Mouse (Mus musculus) hindbrain, embryonic 14.5 days (tissue): ENCODE results near the gene Mvb12b. TPM values are rescaled to one million over a fixed set of nuclear protein-coding genes. Genes with fewer than 3 reads are reported as not detected.

Source experiments
- ATAC-seq: fragments of 200-750 bp; cut with Nextera tagmentation; 2 replicates; pipeline ENCODE4 v1.8.0; 2017; ENCODE audit warnings: moderate number of reproducible peaks, mild to moderate bottlenecking, moderate TSS enrichment, moderate library complexity; ENCODE audit not compliant: low FRiP score
- DNase-seq: peaks from one replicate; pipeline ENCODE4 v3.0.0-alpha.2; 2015; ENCODE audit warnings: low spot score
- H3K27ac ChIP-seq: fragments of 300-500 bp; sonication (generic); 2 replicates; pipeline ENCODE4 v1.5.1; 2014; ENCODE audit warnings: mild to moderate bottlenecking, moderate library complexity
- H3K27me3 ChIP-seq: fragments of 300-500 bp; sonication (generic); 2 replicates; pipeline ENCODE4 v1.6.1; 2014; ENCODE audit warnings: mild to moderate bottlenecking, low read length, mixed read lengths; ENCODE audit not compliant: control insufficient read depth, insufficient read depth
- H3K36me3 ChIP-seq: fragments of 300-500 bp; sonication (generic); replicated peaks from 2 replicates; pipeline ENCODE4 v1.6.1; 2014; ENCODE audit not compliant: control insufficient read depth, insufficient read depth
- H3K4me1 ChIP-seq: fragments of 300-500 bp; sonication (generic); replicated peaks from 2 replicates; pipeline ENCODE4 v1.6.1; 2014; ENCODE audit warnings: antibody characterized with exemption, low read length, mixed read lengths; ENCODE audit not compliant: control insufficient read depth, insufficient read depth
- H3K4me2 ChIP-seq: fragments of 300-500 bp; sonication (generic); replicated peaks from 2 replicates; pipeline ENCODE4 v1.6.1; 2014; ENCODE audit warnings: mild to moderate bottlenecking, moderate library complexity
- H3K4me3 ChIP-seq: fragments of 300-500 bp; sonication (generic); replicated peaks from 2 replicates; pipeline ENCODE4 v1.5.1; 2014; ENCODE audit warnings: mild to moderate bottlenecking, low read length
- H3K9ac ChIP-seq: fragments of 300-500 bp; sonication (generic); 2 replicates; pipeline ENCODE4 v1.6.1; 2014
- H3K9me3 ChIP-seq: fragments of 300-500 bp; sonication (generic); 2 replicates; pipeline ENCODE4 v1.6.1; 2016; ENCODE audit warnings: low read length; ENCODE audit not compliant: control insufficient read depth
- WGBS: fragments of 180-500 bp; shearing (Covaris S2); extraction: QIAGEN DNeasy Blood & Tissue Kit; methylation state at CpG from one replicate; pipeline ENCODE4 v1.1.7; 2014; 5-methylcytosine and 5-hydroxymethylcytosine counted together
- polyA plus RNA-seq: library from polyadenylated mRNA; unstranded; fragments of >200 nt; fragmentation: Nextera tagmentation; extraction: Ambion mirVana; gene quantifications from 2 replicates; pipeline ENCODE4 v1.2.1, GENCODE M21; 2014

Mvb12b gene
- polyA plus RNA-seq, 1 experiment from 2014 or later, result 48.0 TPM

DNA sequence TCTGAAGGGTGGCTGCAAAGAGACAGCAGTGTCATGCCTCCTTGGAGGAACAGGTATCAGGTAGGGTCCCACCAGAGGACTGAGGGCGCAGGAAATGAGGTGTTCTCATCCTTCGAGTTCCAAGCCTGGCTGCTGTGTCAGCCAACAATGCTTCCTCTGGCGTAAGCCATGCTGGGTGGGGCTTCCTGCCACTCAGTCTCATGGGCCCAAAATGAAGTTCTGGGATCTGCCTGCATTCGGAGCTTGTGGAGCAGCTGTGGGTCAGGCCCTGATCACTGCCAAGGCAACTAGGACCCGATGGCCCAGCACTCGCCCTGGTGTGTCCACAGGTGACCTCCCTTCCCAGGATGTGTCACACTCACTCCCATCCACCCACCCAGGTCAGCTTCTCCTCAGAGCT lies 61.0 kb downstream of the Mvb12b start:
- H3K9ac ChIP-seq, result no peak overlapping the region
- H3K4me1 ChIP-seq, result peaks cover 8% of the 10 kb centered on the region; the same call in 1 of the 2 replicates
- WGBS, result 92% methylated on average over 6 of the region's 6 CpGs
- peaks cover 57% of the 10 kb centered on the region for H3K36me3 ChIP-seq
- H3K4me3 ChIP-seq, result no peak overlapping the region
- no peak overlapping the region for H3K27ac ChIP-seq
- no peak overlapping the region for H3K4me2 ChIP-seq
- H3K9me3 ChIP-seq, result no peaks in the 10 kb centered on the region
- H3K27me3 ChIP-seq, result no peaks in the 10 kb centered on the region
- DNase-seq (no peak), ATAC-seq (no peak)

DNA sequence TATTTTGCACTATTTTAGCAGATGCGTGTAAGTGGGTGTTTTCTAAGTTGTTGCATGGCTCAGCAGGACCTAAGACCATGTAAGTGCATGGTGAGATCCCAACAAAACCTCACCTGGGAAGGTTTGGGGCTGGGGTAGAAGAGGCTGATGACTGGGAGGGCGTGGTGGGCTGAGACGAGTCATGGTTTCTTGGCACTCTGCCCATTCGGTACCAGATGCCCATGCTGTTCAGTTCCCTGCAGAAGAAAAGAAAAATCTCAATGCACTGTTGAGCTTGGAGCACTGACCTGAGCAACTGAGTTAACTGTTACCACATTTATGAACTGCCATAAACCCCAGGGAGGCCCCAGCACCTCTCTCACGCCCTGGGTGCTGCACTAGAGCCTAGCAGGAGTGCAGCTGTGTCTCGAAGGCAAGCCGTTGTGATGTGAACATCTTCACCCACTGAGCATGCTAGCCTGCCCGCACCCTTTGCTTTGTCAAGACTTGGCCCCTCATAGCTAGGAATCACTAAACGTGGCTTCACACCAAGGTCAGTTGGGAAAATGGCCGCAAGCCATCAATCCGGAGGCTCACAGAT lies 62.7 kb downstream of the Mvb12b start:
- no peak for ATAC-seq
- 86% methylated on average over 11 of the region's 11 CpGs for WGBS
- peaks cover 8% of the 10 kb centered on the region; the same call in 1 of the 2 replicates for H3K4me1 ChIP-seq
- peaks cover 59% of the 10 kb centered on the region for H3K36me3 ChIP-seq
- H3K4me3 ChIP-seq, result no peak overlapping the region
- no peak overlapping the region for H3K4me2 ChIP-seq
- no peaks in the 10 kb centered on the region for H3K9me3 ChIP-seq
- H3K27ac ChIP-seq, result 0 out of 2 replicates have a peak overlapping the region, but pooled peaks have one; percentile 14
- no peak overlapping the region for H3K9ac ChIP-seq
- no peak for DNase-seq
- no peaks in the 10 kb centered on the region for H3K27me3 ChIP-seq

DNA sequence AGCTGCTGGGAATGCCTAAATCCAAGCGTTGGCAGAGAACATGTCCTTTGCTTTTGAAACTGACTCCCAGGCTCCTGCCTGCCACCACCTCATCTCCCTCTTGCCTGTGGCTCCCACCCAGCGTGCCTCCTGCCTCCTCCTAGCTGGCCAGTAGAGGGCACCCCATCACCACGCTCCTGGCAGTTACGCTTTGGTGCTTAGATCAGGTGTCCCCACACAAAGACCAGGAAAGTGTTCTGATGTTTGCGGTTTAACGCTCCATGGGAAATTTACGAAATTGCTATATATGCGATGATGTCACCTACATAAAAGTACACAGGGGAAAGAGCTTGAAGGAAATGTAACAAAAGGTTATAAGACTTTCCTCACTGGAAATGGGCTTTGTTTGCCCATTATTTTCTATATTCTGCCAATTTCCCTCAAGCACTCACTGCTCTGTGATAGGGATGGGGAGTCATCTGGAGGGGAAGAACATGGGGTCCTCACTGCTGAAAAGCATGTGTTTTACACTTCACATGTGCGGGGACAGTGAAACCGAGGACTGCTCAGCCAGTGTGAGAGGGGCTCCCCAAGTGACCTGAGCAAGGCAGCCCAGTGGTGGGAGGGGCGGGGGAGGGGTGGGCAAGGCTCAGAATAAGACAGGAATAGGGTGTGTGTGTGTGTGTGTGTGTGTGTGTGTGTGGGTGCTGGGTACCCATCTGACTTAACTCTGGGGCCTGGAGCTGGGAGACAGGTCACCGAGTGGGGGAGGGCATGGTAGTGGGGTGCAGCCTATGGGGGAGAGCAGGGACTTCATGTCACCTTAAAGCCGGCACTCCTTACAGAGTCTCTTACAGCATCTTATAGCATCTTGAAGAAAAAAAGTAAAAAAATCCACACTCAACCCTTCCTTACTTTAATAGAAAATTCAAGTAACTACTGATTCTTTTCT lies 65.8 kb downstream of the Mvb12b start:
- Histone ChIP-seq H3K27me3 (no peaks in the 10 kb centered on the region), H3K9ac (peak overlapping the region; percentile 39), H3K36me3 (peaks cover 69% of the 10 kb centered on the region), H3K4me2 (no peak overlapping the region), H3K4me3 (no peak overlapping the region), H3K9me3 (no peaks in the 10 kb centered on the region), H3K4me1 (peaks cover 8% of the 10 kb centered on the region; the same call in 1 of the 2 replicates), H3K27ac (peak overlapping the region; percentile 82)
- DNase-seq, result peak; percentile 90
- WGBS, result 27% methylated on average over 13 of the region's 13 CpGs
- ATAC-seq, result peak; percentile 79

DNA sequence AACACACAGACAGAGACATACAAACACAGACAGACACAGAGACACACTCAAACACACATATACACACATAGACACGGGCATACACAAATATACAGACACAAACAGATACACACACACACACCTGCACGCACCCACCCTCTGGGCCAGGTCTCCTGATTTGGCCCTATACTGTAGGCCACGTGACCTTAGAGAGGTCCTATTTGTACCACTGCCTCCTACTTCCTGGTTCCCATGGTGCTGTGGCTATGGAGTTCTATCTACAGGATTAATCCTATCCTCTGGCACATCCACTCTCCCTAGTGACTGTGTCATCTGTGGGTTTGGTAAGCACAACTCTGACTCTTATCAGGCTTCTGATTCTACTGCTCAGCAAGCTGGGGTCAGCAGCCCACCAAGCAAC lies 67.3 kb downstream of the Mvb12b start:
- DNase-seq (no peak), ATAC-seq (no peak)
- Histone ChIP-seq H3K4me1 (peaks cover 8% of the 10 kb centered on the region; the same call in 1 of the 2 replicates), H3K9ac (no peak overlapping the region), H3K9me3 (no peaks in the 10 kb centered on the region), H3K36me3 (peaks cover 61% of the 10 kb centered on the region), H3K4me2 (no peak overlapping the region), H3K4me3 (no peak overlapping the region), H3K27me3 (no peaks in the 10 kb centered on the region), H3K27ac (no peak overlapping the region)
- WGBS, result 90% methylated on average over 3 of the region's 3 CpGs

DNA sequence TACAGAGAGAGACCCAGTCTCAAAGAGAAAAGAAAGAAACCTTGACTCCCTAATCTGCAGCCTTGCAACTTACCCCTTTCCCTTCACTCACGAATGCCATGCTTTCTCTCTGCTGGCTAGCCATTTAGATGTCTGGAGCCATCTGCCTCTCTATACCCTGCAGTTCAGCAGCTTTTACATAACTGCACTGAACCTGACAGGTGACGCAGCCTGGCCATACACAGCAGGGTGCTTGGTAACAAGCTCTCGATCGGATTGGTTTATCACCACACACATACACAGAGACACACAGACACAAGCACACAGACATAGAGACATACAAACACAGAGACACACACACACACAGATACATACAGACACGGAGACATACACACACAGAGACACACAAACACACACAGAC lies 67.7 kb downstream of the Mvb12b start:
- Histone ChIP-seq H3K27me3 (no peaks in the 10 kb centered on the region), H3K36me3 (peaks cover 57% of the 10 kb centered on the region), H3K4me3 (no peak overlapping the region), H3K4me1 (peaks cover 8% of the 10 kb centered on the region; the same call in 1 of the 2 replicates), H3K9me3 (no peaks in the 10 kb centered on the region), H3K27ac (no peak overlapping the region), H3K4me2 (no peak overlapping the region), H3K9ac (no peak overlapping the region)
- no peak for ATAC-seq
- WGBS, result 76% methylated on average over 5 of the region's 5 CpGs
- no peak for DNase-seq

DNA sequence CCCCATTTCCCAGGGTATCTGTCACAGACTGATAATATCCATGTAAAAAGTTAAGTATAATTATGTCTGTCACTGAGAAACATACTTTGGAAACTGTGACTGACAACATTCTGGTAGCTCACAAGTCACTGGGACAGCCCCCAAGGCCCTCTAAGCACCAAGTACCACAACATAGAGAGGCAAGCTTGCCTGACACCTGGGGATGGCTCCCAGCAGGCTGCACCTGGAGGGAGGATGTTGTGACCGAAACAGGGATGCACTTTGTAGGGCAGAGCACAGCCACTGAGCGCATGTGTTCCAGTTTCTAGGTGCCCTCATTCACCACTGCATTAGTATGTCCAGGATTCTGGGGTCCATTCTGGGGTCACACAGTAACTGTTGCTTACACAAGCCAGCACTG lies 69.4 kb downstream of the Mvb12b start:
- Histone ChIP-seq H3K4me2 (no peak overlapping the region), H3K4me1 (peaks cover 25% of the 10 kb centered on the region), H3K36me3 (peaks cover 46% of the 10 kb centered on the region), H3K27ac (no peak overlapping the region), H3K9me3 (no peaks in the 10 kb centered on the region), H3K27me3 (no peaks in the 10 kb centered on the region), H3K4me3 (no peak overlapping the region), H3K9ac (no peak overlapping the region)
- 95% methylated on average over 2 of the region's 2 CpGs for WGBS
- ATAC-seq, result no peak
- no peak for DNase-seq

DNA sequence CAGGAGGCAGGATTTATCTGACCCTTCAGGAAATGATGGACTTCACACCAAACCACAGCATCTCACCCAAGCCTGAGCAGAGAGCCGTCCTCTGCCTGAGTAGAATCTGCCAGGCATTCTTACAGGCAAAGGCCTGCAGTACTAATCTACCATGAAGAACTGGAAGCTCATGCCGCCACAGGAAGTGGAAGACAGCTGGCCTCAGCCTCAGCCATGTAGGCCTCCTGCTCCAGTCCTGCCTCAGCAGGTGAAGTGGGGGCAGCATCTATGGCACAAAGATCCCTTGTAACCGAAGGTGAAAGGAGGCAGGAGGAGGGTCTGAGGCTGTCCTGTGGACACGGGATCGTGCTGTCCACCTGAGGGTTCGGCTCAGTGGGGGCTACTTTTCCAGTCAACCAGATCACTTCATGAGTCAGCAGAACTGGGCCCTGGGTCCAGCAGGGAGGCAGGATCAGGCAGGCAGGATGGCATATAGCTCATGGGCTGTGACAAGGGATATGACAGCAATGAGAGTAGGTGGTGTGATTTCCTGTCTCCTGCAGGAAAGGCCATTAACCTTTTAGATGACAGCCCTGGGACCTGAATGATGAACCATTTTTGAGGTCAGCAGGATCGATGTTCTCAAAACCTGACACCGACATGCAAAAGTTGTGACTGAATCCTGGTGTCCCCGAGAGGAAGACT lies 69.9 kb downstream of the Mvb12b start:
- ATAC-seq (no peak), DNase-seq (no peak)
- H3K36me3 ChIP-seq, result peaks cover 43% of the 10 kb centered on the region
- no peak overlapping the region for H3K4me3 ChIP-seq
- no peaks in the 10 kb centered on the region for H3K9me3 ChIP-seq
- H3K4me1 ChIP-seq, result peaks cover 29% of the 10 kb centered on the region
- WGBS, result 73% methylated on average over 9 of the region's 9 CpGs
- no peak overlapping the region for H3K4me2 ChIP-seq
- H3K27me3 ChIP-seq, result no peaks in the 10 kb centered on the region
- no peak overlapping the region for H3K9ac ChIP-seq
- no peak overlapping the region for H3K27ac ChIP-seq

DNA sequence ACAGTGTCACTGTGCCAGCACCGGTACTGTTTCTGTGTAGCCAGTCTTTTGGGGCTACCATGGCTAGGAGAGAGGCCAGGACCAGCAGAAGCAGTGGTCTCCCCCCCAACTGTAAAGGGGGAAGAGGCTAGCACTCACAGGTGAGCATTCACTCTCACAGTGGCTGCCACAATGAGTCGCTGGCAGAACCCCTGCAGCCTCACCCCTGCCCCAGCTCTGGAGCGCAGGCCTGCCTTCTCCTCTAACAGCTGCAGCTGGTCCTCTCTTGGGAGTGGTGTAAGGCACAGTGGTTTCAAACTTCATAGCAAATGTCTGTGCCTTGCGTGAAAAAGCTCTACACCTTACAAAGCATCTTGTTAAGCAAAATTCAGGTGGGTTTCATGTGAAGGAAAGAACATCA lies 70.7 kb downstream of the Mvb12b start:
- no peak overlapping the region for H3K9ac ChIP-seq
- H3K27me3 ChIP-seq, result no peaks in the 10 kb centered on the region
- H3K27ac ChIP-seq, result no peak overlapping the region
- H3K36me3 ChIP-seq, result peaks cover 43% of the 10 kb centered on the region
- WGBS, result 75% methylated on average over 4 of the region's 4 CpGs
- no peaks in the 10 kb centered on the region for H3K9me3 ChIP-seq
- H3K4me1 ChIP-seq, result peaks cover 32% of the 10 kb centered on the region
- H3K4me2 ChIP-seq, result no peak overlapping the region
- no peak overlapping the region for H3K4me3 ChIP-seq
- ATAC-seq (no peak), DNase-seq (no peak)

DNA sequence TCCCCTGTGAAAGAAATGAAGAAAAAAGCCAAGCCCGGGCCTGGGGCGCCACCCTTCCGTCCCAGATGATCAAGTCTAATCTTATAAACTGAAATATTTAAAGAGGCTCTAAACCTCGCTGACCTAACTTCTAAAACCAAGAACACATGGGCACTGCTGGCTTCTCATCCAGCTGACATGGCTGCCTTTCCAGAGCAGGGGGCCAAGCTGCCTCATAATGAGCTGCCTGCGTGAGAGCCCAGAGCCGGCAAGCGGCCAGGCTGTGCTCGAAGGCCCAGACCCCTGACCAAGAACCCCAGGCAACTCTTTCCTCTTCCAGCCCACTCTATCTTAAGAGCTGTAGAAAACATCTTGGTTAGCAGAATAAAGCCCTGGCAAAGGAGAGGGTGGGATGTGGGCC lies 73.2 kb downstream of the Mvb12b start:
- Histone ChIP-seq H3K36me3 (peaks cover 26% of the 10 kb centered on the region), H3K27ac (peak overlapping the region; percentile 55), H3K9ac (peak overlapping the region; percentile 22; the same call in 1 of the 2 replicates), H3K9me3 (no peaks in the 10 kb centered on the region), H3K4me2 (no peak overlapping the region), H3K27me3 (no peaks in the 10 kb centered on the region), H3K4me1 (peaks cover 53% of the 10 kb centered on the region), H3K4me3 (no peak overlapping the region)
- 61% methylated on average over 8 of the region's 8 CpGs for WGBS
- DNase-seq (no peak), ATAC-seq (no peak)
